Mouse (Mus musculus): Measurements from ENCODE around the gene Gm20479.

The Gm20479 gene

DNA sequence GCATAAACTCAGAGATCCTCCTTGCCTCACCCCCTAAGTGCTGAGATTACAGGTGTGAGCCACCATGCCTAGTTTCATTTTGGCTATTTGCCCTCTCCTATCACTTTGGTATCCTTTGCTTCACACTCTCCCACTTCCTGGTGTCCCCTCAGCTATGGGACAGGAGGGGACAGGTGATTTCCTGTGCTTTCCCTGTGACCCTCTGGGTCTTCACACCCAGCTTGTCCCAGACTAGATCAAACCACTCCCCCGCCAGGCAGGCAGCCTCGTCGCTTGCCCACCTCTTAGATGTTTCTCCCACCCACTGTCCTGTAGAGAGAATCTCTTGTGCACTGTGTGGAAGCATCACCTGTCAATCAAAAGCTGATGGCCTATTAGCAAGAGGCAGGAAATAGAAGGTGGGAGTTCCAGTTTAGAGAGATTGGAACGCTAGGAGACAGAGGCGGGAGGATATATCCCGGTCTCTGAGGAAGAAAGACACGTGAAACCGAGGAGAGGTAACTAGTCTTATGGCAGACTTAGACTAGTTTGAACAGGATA lies 46.2 kb downstream of the Gm20479 start:
- DNase-seq (ENCODE audit: low spot score): no peak

DNA sequence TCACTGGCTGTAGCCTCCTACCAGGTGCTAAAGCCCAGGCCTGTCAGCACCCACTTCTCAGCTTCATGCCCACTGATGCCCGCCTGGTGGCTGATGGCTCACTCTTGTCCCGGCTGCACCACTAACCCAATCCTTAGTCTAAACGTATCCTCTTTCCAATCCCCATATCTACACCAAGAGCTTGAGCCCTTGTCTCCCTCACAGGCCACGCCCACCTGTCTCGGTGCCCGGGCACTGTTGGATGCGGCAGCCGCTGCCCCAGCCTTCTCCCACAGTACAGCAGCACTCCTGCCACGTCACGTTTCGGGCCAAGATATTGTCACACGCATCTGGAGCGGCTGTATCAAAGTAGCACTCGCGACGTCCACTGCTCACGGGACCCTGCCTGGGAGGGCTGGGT lies 46.9 kb downstream of the Gm20479 start:
- DNase-seq (ENCODE audit: low spot score): no peak

DNA sequence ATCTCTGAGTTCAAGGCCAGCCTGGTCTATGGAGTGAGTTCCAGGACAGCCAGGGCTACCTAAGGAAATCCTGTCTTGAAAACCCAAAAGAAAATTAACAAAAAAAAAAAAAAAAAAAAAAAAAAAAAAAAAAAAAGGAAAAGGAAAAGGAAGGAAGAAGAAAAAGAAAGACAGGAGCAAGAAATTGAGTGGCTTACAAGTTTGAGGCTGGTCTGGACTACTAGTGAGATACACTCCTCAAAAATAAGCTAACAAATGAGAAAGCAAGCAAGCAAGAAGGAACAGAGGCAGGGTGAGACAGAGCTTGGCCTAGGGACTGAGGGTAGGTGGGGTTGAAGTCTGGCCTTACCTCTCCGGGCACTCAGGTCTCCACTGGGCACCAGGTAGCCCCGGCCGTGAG lies 47.4 kb downstream of the Gm20479 start:
- no peak for DNase-seq (ENCODE audit: low spot score)

DNA sequence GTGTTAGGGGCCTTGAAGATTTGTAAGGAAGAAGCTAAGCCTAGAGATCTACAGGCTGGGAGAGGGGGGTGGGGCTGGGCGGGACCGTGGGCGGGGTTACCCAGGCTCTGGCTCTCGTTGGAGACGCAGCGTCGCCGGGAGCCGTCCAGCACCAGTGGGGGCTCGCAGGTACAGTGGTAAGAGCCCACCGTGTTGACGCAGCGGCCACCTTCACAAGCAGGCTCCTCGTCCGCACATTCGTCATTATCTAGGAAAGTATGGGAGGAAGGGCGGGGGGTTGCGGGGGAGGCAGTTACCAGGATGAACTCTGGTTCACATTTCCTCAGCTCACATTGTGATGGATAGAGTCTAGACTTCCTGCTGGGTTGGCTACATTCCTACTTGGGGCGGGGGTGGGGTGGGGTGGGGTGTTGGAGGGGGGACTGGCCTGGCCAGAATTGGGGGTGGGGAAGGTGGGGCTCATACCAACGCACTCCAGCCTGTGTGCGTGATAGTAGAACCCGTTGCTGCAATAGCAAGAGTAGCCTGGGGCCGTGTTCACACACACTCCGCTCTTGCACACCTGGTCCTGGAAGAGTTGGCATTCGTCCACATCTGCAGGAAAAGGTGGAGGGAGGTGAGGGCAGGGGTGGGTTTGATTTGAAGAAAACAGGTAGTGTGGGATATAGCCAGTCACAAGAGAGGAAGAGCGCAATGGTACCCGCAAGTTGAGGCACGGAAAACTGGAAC lies 48.2 kb downstream of the Gm20479 start:
- no peak for DNase-seq (ENCODE audit: low spot score)

DNA sequence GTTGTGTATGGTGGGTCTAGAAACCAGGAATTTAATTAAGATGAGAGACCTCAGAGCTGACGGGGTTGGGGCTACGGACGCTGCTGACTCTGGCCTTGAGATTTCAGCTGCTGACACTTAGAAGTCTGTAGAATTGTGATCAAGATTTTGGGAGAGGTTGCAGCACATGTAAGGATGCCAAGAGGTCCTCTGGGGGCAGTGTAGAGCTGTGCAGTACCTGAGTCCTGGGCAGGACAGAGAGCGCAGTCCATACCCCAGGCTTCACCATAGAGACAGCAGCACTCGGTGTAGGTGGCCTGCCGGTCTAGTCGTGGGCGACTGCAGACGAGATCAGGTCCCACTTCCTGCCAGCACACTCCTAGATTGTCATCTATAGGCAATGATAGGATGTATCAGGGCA lies 49.7 kb downstream of the Gm20479 start:
- no peak for DNase-seq (ENCODE audit: low spot score)

DNA sequence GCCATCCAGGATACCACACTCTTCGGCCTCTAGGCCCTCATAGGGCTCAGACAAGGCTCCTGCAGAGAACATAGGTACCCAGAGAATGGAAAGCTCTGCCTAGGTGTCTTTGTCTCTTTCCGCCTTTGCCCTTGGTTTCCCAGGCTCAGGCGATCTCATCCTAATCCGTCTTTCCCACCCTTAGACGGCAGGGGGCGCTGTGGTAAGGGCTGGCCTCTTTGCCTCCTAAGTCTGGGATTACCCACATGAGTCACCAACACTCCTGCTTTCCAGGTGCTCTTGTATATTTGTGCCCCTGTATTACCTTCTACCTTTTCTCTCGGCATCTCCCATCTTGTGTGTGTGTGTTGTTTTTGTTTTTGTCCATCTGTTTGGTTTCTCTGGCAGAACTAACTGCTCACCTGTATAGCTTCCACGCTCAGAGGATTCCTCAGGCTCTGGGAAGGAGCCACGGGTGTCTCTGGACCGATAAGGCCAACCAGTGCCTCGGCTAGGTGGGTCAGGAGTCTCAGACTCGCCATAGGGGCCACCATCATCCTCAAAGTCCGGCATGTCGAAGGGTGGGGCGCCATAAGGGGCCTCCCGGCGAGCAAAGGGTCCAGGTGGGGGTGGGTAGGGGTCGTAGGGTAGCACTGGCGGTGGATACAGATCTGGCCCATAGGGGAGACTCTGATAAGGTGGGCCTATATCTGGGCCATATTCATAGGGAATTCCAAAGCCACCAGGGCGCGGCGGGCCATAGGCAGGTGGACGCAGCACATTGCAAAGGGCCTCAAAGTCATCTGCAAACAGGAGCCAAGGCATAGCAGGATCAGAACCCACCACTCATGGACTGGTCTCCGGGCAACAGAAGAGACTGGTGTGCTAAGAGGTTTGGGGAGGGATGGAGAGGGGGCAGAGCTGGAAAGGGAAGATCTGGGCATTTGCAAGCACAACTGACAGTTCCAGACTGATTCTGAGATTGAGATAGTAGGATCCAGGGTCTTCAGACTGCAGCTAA lies 50.8 kb downstream of the Gm20479 start:
- DNase-seq (ENCODE audit: low spot score): peak; percentile 48

DNA sequence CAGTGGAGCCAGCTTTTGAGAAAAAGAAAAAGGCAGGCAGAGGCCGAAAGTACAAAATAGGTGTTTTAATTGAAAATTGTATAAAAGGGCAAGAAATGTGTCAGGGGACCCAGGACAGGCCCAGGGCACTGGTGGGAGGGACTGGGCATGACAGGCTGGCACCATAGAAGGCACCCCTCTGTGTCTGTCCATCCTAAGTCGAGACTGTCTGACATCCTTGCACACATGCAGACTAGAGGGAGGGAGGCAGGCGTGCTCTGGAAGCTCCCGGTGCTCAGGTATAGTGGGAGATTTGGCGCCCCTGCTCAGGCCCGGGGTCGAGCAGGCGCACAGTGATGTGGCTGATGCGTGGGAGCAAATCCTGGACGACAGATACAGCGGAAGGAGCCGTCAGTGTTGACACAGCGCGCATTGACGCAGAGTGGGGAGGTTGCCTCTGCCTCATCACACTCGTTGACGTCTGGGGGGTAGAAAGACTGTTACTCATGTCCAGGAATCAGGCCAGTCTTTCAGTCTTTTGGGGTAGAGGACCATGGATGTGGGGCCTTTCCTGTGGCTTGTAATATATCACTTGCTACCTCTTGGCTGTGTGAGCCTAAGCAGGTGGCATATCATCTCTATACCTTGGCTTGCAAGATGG lies 52.0 kb downstream of the Gm20479 start:
- no peak for DNase-seq (ENCODE audit: low spot score)
